ENCODE assay signal across 21 mouse cellular contexts in the genomic region with DNA sequence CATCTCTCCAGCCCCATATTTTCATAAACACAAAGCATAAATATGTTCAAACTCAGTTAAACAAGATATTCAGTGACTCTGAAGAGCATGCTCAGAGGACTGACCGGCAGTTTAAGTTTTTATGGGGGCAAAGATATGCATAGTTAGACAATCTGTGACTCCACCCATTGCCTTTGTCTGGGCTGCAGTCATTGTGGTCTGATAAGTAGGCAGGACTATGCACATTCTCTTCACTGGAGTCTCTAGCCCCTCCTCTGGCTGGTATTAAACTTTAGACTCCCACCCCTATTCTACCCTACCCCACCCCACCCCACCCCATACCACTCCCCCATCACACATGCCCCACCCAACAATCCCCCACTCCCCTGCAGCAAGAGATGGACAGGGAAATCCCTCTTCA. TPM values are rescaled to one million over a fixed set of nuclear protein-coding genes. Genes with fewer than 3 reads are reported as not detected.
DNase-seq lines count a peak whose midpoint lies in the region; TF ChIP-seq lines count a peak whose summit lies in the region.
"Had no signal": no experiment of that assay in that cellular context is flagged by ENCODE, and none has a peak within 500 bp of the region (broad histone marks: within the 10 kb centered on the region; RNA-seq: fewer than 3 reads in every experiment).

No protein-coding gene starts in this region.

- H3K36me3 ChIP-seq in ES-E14 (ENCODE audit: control insufficient read depth, insufficient read depth, low read length, poor library complexity, severe bottlenecking) = no peaks in the 10 kb centered on the region
- H3K36me3 ChIP-seq: embryonic facial prominence, embryonic 13.5 days; embryonic facial prominence, embryonic 15.5 days; forebrain, embryonic 10.5 days; forebrain, embryonic 12.5 days had no signal

- H3K27ac ChIP-seq in ES-E14 (ENCODE audit: insufficient read depth, low read depth, low read length, poor library complexity, severe bottlenecking) = no peak overlapping the region; the same call in 1 of the 2 replicates
- H3K27ac ChIP-seq: embryonic facial prominence, embryonic 13.5 days; embryonic facial prominence, embryonic 15.5 days; forebrain, embryonic 10.5 days; forebrain, embryonic 12.5 days had no signal

- DNase-seq in ES-CJ7 (ENCODE audit: low read depth, low spot score) (peak; percentile 93), ES-E14 (ENCODE audit: low read depth, low spot score) (peak; percentile 37), R1 (ENCODE audit: low read depth, low spot score) (peak; percentile 88)
- DNase-seq in lung, postnatal 36 days = no peak
- no peak for DNase-seq in cerebellum, adult 9-10 months
- no peak for DNase-seq in natural killer cell, adult 2 months (ENCODE audit: low spot score in 2 of 2)
- DNase-seq: adrenal gland, adult 8-10 months; adrenal gland, postnatal 14 days; adrenal gland, postnatal 36 days; cerebellum, adult 11-12 months; cerebellum, adult 2 months; cerebellum, adult 9-11 months; cerebellum, postnatal 14 days; cerebellum, postnatal 36 days; embryo, embryonic 11 days had no signal

- no peak overlapping the region for H3K4me3 ChIP-seq in ES-E14 (ENCODE audit: insufficient read depth in 1 of 2, low read depth in 1 of 2, low read length in 2 of 2, poor library complexity in 1 of 2, severe bottlenecking in 1 of 2)
- H3K4me3 ChIP-seq: embryonic facial prominence, embryonic 13.5 days; embryonic facial prominence, embryonic 15.5 days; erythroblast, embryonic 14.5 days; forebrain, embryonic 10.5 days; forebrain, embryonic 12.5 days had no signal

- H3K4me1 ChIP-seq in ES-E14 (ENCODE audit: control insufficient read depth in 2 of 2, insufficient read depth in 2 of 2, low read length in 2 of 2, poor library complexity in 1 of 2) = peaks cover 2 to 25% of the 10 kb centered on the region in 2 experiments

- no peak overlapping the region for H3K9ac ChIP-seq in ES-E14 (ENCODE audit: insufficient read depth, low read depth, low read length, poor library complexity, severe bottlenecking)
- H3K9ac ChIP-seq: embryonic facial prominence, embryonic 13.5 days; embryonic facial prominence, embryonic 15.5 days; forebrain, embryonic 12.5 days had no signal

- in situ Hi-C loops in ES-E14 (cut with MboI; ENCODE audit: low sequenced_read_pairs in 2 of 2, unreplicated experiment in 2 of 2) = no loop called here

- H3K9me3 ChIP-seq in ES-E14 (ENCODE audit: control insufficient read depth, insufficient read depth, low read depth, low read length) = no peaks in the 10 kb centered on the region
- H3K9me3 ChIP-seq: embryonic facial prominence, embryonic 13.5 days; embryonic facial prominence, embryonic 15.5 days; forebrain, embryonic 10.5 days; forebrain, embryonic 12.5 days had no signal

TF ChIP-seq in ES-E14, 5 proteins besides CTCF, POLR2A, EP300 and RAD21:
- TF ChIP-seq ZNF384 (IDR thresholded peaks at IDR 0.05; ENCODE audit: low read depth, low read length) (no peak), MAFK (IDR thresholded peaks at IDR 0.05; ENCODE audit: insufficient read depth, low read depth, low read length) (no peak), HCFC1 (IDR thresholded peaks at IDR 0.05; ENCODE audit: borderline replicate concordance, insufficient read depth, low read length) (no peak), CHD2 (IDR thresholded peaks at IDR 0.05; ENCODE audit: low read depth, low read length) (no peak), ZC3H11A (IDR thresholded peaks at IDR 0.05; ENCODE audit: borderline replicate concordance, low read depth, low read length) (no peak)

RNA-seq across cellular contexts. Expression of gene Slco4c1, which starts 4.1 kb away (rescaled TPM):
- total RNA-seq in ES-E14 (2012; rRNA removed) = 5.2 and 6.2 TPM in 2 replicates
- total RNA-seq: adrenal gland, adult 18-20 months; adrenal gland, adult 8-10 months; adrenal gland, postnatal 14 days; adrenal gland, postnatal 36 days had no signal

Comparison
In these comparisons a context has a peak if more than half of its experiments do, and no peak if none do; other contexts are left out.
1. DNase-seq: peak in ES-CJ7 (single experiment), ES-E14 (single experiment) and R1 (single experiment); none in lung, postnatal 36 days (single experiment), cerebellum, adult 9-10 months (single experiment) and natural killer cell, adult 2 months (0 of 2).